Mouse (Mus musculus): ENCODE results near the gene Zfp36l1. TPM values are rescaled to one million over a fixed set of nuclear protein-coding genes. Genes with fewer than 3 reads are reported as not detected.

Gene Zfp36l1
- total and polyA plus RNA-seq, 2 experiments from 2014 or later: 47.4 to 48.5 TPM

DNA sequence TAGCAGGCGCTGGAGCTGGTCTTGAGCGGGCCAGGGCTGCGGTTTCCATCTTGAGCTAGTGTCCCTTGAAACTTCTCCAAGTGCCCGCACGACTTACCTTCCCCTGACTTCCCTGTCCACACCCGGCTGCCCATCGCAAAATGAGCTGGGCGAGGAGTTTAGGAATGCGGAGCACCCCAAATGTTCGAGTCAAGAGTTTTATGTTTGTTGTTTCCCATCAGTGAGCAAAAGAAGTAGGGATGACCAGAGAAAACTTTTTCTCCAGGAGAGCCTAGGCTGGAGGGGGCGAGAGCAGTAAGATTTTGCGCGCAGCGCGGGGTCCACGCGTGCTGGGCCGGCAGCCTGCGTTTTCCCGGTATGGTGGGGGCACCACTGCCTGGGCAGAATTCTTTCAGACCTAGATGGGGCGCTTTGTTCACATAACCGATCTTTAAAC, 791 bp upstream of the Zfp36l1 start:
- peaks cover 9% of the 10 kb centered on the region; the same call in 1 of the 2 replicates for H3K4me1 ChIP-seq (ENCODE audit: insufficient read depth, low read length)
- under 1% methylated on average over 22 of the region's 22 CpGs for WGBS
- no peak for DNase-seq (ENCODE audit: low spot score)

DNA sequence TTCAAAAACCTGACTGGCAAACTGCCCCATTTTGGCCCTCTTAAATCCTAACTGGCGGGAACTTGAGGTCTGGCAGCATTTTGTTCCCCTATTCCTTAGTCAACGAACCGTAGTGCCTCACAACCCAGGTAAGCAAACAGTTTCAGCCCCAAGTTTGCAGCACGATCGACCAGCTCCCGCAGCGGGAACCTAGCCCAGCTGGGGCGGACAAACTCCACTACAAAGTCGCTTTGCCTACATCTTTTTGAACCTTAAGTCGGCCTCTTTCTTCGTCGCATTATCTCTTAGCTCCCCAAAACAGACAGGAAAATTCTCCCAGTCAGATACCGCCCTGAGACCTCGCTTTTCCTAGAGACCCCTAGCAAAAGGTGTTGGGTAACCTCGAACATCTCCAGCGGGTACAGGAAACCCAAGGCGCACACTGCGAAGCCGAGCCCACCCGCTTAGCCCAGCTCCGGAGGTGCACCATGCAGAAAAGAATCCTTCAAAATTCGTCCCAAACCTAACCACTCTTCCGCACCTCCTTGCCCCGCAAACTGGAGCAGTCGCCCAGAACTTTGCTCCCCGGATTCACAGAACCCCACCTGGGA, 647 bp downstream of the Zfp36l1 start:
- Histone ChIP-seq H3K9me3 (ENCODE audit: low read length) (no peaks in the 10 kb centered on the region), H3K36me3 (ENCODE audit: insufficient read depth, low read length) (no peaks in the 10 kb centered on the region), H3K27ac (ENCODE audit: low read depth, low read length) (peak overlapping the region; percentile 67), H3K9ac (replicated peaks; ENCODE audit: low read length, poor library complexity, severe bottlenecking) (peak overlapping the region; percentile 64), H3K4me3 (ENCODE audit: low read depth, low read length) (peak overlapping the region; percentile 53), H3K27me3 (ENCODE audit: insufficient read depth, low read length) (peaks cover 19% of the 10 kb centered on the region), H3K4me2 (ENCODE audit: low read depth, low read length, poor library complexity, severe bottlenecking) (0 out of 2 replicates have a peak overlapping the region, but pooled peaks have one; percentile 84), H3K4me1 (ENCODE audit: insufficient read depth, low read length) (peaks cover 9% of the 10 kb centered on the region; the same call in 1 of the 2 replicates)
- DNase-seq (ENCODE audit: low spot score) (no peak), ATAC-seq (ENCODE audit: low FRiP score) (no peak)
- TF ChIP-seq CTCF (IDR thresholded peaks at IDR 0.05): no peak
- under 1% methylated on average over 26 of the region's 26 CpGs for WGBS

More for the DNA sequence above, 791 bp upstream of the Zfp36l1 start:
- ATAC-seq (ENCODE audit: low FRiP score): no peak
- peak overlapping the region; percentile 74 for H3K4me2 ChIP-seq (ENCODE audit: low read depth, low read length, poor library complexity, severe bottlenecking)
- H3K9me3 ChIP-seq (ENCODE audit: low read length): no peaks in the 10 kb centered on the region
- H3K4me3 ChIP-seq (ENCODE audit: low read depth, low read length): peak overlapping the region; percentile 53
- TF ChIP-seq CTCF (IDR thresholded peaks at IDR 0.05): no peak
- H3K9ac ChIP-seq (replicated peaks; ENCODE audit: low read length, poor library complexity, severe bottlenecking): peak overlapping the region; percentile 50
- peak overlapping the region; percentile 77 for H3K27ac ChIP-seq (ENCODE audit: low read depth, low read length)
- no peaks in the 10 kb centered on the region for H3K36me3 ChIP-seq (ENCODE audit: insufficient read depth, low read length)
- H3K27me3 ChIP-seq (ENCODE audit: insufficient read depth, low read length): peaks cover 19% of the 10 kb centered on the region

DNA sequence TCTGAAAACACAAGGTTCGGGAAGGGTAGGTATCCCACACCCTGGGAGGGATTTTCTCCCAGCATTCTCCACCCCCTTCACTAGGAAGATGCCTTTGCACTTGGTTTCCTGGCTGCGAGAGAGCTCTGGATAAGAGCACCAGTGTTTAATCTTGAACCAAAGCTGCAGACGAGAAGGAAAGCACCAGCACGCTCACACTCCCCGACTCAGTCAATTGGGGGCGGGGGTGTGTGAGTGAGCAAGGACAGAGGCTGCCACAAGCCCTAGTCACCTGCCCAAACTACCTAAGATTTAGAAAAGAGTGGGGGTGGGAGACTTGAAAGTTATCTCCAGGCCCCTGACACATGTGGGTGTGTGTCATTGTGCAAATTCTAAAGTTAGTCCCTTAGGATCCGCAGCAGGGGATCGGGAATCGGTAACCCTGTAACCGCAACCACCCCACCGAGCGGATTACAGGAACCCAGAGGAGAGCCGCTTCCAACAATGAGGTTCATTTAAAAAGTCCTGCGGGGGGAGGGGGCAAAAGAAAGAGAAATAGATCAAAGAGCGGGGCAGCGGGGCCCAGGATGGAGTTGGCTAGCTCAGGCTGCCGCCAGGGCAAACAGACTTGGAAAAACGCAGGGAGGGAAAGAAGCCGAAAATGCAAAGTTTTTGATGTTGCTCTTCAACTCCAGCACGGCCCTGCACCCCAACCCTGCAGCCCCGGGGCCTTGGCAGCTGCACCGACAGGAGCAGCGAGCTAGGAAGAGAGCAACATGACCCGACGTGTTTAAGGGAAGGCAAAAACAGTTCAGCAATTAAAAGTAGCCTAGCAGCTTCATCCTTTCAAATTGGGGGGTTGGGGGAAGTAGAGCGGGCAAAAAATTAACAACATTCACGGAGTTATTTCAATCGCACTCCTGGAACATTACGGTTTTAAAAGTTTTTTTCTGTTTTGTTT, 1.4 kb downstream of the Zfp36l1 start:
- no peaks in the 10 kb centered on the region for H3K9me3 ChIP-seq (ENCODE audit: low read length)
- DNase-seq (ENCODE audit: low spot score) (no peak), ATAC-seq (ENCODE audit: low FRiP score) (no peak)
- H3K9ac ChIP-seq (replicated peaks; ENCODE audit: low read length, poor library complexity, severe bottlenecking): peak overlapping the region; percentile 64
- H3K4me3 ChIP-seq (ENCODE audit: low read depth, low read length): peak overlapping the region; percentile 53
- peaks cover 19% of the 10 kb centered on the region for H3K27me3 ChIP-seq (ENCODE audit: insufficient read depth, low read length)
- no peak for TF ChIP-seq CTCF (IDR thresholded peaks at IDR 0.05)
- H3K4me2 ChIP-seq (ENCODE audit: low read depth, low read length, poor library complexity, severe bottlenecking): peak overlapping the region; percentile 84
- H3K36me3 ChIP-seq (ENCODE audit: insufficient read depth, low read length): no peaks in the 10 kb centered on the region
- WGBS: 2% methylated on average over 29 of the region's 29 CpGs
- H3K27ac ChIP-seq (ENCODE audit: low read depth, low read length): peak overlapping the region; percentile 67
- peaks cover 9% of the 10 kb centered on the region; the same call in 1 of the 2 replicates for H3K4me1 ChIP-seq (ENCODE audit: insufficient read depth, low read length)

DNA sequence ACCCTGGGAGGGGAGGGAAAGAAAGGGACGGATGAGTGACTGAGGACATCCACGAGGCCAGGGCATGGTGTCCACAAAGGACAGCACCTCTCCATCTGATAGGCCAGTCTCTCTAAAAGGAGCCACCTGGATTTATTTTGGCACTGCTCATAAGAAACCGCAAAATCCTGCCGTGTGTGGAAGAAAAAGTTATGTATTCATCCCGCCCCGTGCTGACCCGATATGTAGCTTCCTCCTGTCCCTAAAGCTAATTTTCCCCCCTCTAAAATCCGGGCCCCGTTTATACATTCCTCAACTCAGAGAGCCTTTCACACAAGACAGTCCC, 2.3 kb downstream of the Zfp36l1 start:
- no peak for DNase-seq (ENCODE audit: low spot score)

DNA sequence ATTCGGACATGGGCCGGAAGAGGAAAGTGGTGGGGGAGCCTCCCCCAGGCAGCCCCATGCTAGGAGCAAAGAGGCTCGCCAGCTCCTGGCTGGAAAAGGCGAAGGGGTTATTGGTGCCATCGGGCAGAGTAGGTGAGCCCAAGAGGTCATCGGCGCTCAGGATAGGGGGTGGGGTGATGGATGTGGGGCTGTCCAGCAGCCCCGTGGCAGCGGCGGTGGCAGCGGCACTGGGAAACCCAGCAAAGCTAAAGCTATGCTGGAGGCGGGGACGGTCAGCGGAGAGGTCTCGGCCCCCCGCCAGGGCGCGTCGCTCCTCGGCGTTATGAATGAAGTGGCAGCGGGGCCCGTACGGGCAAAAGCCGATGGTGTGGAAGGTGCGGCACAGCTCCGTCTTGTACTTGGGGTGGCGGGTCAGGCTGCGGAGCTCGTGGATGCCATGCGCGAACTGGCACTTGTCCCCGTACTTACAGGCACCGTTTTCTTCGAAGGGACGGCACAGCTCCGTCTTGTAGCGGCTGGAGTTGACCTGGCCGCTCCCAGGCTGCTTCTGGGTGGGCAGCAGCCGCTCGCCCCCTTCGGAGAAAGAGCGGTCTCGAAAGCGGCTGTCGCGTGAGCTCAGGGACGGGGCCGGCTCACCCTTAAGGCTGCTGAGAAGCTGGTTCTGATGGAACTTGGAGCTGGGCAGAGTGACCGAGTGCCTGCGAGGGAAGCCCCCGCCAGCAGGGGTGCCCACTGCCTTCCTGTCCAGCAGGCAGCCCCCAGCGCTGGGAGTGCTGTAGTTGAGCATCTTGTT, 2.9 kb downstream of the Zfp36l1 start:
- peak; percentile 14; the same call in 1 of the 2 replicates for TF ChIP-seq CTCF (IDR thresholded peaks at IDR 0.05)
- Histone ChIP-seq H3K36me3 (ENCODE audit: insufficient read depth, low read length) (no peaks in the 10 kb centered on the region), H3K4me2 (ENCODE audit: low read depth, low read length, poor library complexity, severe bottlenecking) (peak overlapping the region; percentile 84), H3K4me1 (ENCODE audit: insufficient read depth, low read length) (0 out of 2 replicates have a peak, but pooled peaks cover 6% of the 10 kb centered on the region), H3K9ac (replicated peaks; ENCODE audit: low read length, poor library complexity, severe bottlenecking) (peak overlapping the region; percentile 64), H3K9me3 (ENCODE audit: low read length) (no peaks in the 10 kb centered on the region), H3K27ac (ENCODE audit: low read depth, low read length) (peak overlapping the region; percentile 63), H3K4me3 (ENCODE audit: low read depth, low read length) (peak overlapping the region; percentile 53), H3K27me3 (ENCODE audit: insufficient read depth, low read length) (peaks cover 19% of the 10 kb centered on the region)
- WGBS: 1% methylated on average over 49 of the region's 53 CpGs
- ATAC-seq (ENCODE audit: low FRiP score) (no peak), DNase-seq (ENCODE audit: low spot score) (no peak)

More for the DNA sequence above, 2.3 kb downstream of the Zfp36l1 start:
- Histone ChIP-seq H3K9ac (replicated peaks; ENCODE audit: low read length, poor library complexity, severe bottlenecking) (peak overlapping the region; percentile 64), H3K4me2 (ENCODE audit: low read depth, low read length, poor library complexity, severe bottlenecking) (peak overlapping the region; percentile 84), H3K27ac (ENCODE audit: low read depth, low read length) (peak overlapping the region; percentile 63), H3K4me3 (ENCODE audit: low read depth, low read length) (peak overlapping the region; percentile 53), H3K27me3 (ENCODE audit: insufficient read depth, low read length) (peaks cover 19% of the 10 kb centered on the region), H3K9me3 (ENCODE audit: low read length) (no peaks in the 10 kb centered on the region), H3K4me1 (ENCODE audit: insufficient read depth, low read length) (0 out of 2 replicates have a peak, but pooled peaks cover 6% of the 10 kb centered on the region), H3K36me3 (ENCODE audit: insufficient read depth, low read length) (no peaks in the 10 kb centered on the region)
- 1% methylated on average over 9 of the region's 9 CpGs for WGBS
- ATAC-seq (ENCODE audit: low FRiP score): no peak
- no peak for TF ChIP-seq CTCF (IDR thresholded peaks at IDR 0.05)
